Mouse (Mus musculus): ENCODE measurements around the gene Vmn1r212. TPM values are rescaled to one million over a fixed set of nuclear protein-coding genes. Genes with fewer than 3 reads are reported as not detected.
"Not testable (repeated sequence)": the region's sequence is repeated elsewhere in the genome, so short reads cannot be mapped to it uniquely, and the experiment has no call there.

Vmn1r212 gene
- total RNA-seq (2021) (not detected), polyA plus RNA-seq (2012; rRNA removed) (not detected in 2 replicates)
- long read RNA-seq: 0 reads

DNA sequence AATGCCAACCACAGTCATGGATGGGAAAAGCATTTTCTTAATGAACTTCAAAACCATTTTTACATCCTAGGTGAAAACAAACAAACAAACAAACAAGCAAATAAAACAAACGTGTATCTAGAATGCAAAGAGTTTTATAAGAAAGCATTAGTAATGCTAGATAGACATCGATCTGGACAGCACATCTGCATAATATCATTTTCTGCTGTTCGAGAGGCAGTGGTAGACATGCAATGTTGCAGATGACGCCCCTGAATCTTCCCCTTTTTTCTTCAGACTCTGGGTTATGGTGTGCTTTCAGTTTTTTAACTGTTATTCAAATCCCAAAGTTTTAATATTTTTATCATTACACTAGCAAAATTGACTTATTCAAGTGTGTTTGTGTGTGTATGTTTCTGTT is at the start of gene Vmn1r212:
TSS of gene Vmn1r212 (minus strand) at position 101 of the 400 bp plus-strand sequence.
- DNase-seq: no peak
- 61% methylated on average over 4 of the region's 4 CpGs for WGBS

GRCm38 (mm10) chr13:22879257-22879656 is 4.7 kb downstream of the Vmn1r212 start:
- H3K27me3 ChIP-seq (ENCODE audit: control insufficient read depth, insufficient read depth, low read length): no peaks in the 10 kb centered on the region
- no peaks in the 10 kb centered on the region for H3K4me1 ChIP-seq (ENCODE audit: control insufficient read depth, insufficient read depth, low read length)
- H3K36me3 ChIP-seq (ENCODE audit: control insufficient read depth, insufficient read depth, low read length): no peaks in the 10 kb centered on the region
- WGBS: 76% methylated on average over 1 of the region's 1 CpGs
- H3K27ac ChIP-seq: no peak overlapping the region
- H3K9ac ChIP-seq (ENCODE audit: low read depth, low read length): no peak overlapping the region
- no peak for DNase-seq
- no peak overlapping the region for H3K4me3 ChIP-seq
- TF ChIP-seq EP300 (IDR thresholded peaks at IDR 0.05; ENCODE audit: insufficient read depth, low read depth, low read length) (no peak), POLR2A (IDR thresholded peaks at IDR 0.05; ENCODE audit: insufficient read depth, low read depth, low read length) (no peak), CTCF (IDR thresholded peaks at IDR 0.05) (no peak)
- H3K79me2 ChIP-seq (replicated peaks; ENCODE audit: control insufficient read depth, insufficient read depth, low read length): no peaks in the 10 kb centered on the region
- intact Hi-C loops (cut with DNase I): no loop called here

More for the DNA sequence above, at the start of gene Vmn1r212:
- H3K4me1 ChIP-seq (ENCODE audit: control insufficient read depth, insufficient read depth, low read length): no peaks in the 10 kb centered on the region
- H3K9ac ChIP-seq (ENCODE audit: low read depth, low read length): no peak within 1 kb of the TSS
- no peaks in the 10 kb centered on the region for H3K27me3 ChIP-seq (ENCODE audit: control insufficient read depth, insufficient read depth, low read length)
- H3K4me3 ChIP-seq: no peak within 1 kb of the TSS
- H3K27ac ChIP-seq: no peak within 1 kb of the TSS
- no peak for TF ChIP-seq CTCF (IDR thresholded peaks at IDR 0.05)
- no peak for TF ChIP-seq POLR2A (IDR thresholded peaks at IDR 0.05; ENCODE audit: insufficient read depth, low read depth, low read length)
- no peak for TF ChIP-seq EP300 (IDR thresholded peaks at IDR 0.05; ENCODE audit: insufficient read depth, low read depth, low read length)
- no peaks in the 10 kb centered on the region for H3K36me3 ChIP-seq (ENCODE audit: control insufficient read depth, insufficient read depth, low read length)
- no peaks in the 10 kb centered on the region for H3K79me2 ChIP-seq (replicated peaks; ENCODE audit: control insufficient read depth, insufficient read depth, low read length)
- intact Hi-C loops (cut with DNase I): no loop called here

GRCm38 (mm10) chr13:22857461-22857860 is 26.5 kb downstream of the Vmn1r212 start, which contains the start of gene Vmn1r211:
Gene Vmn1r211, minus strand, starts transcription at chr13:22857561.
- 43% methylated on average over 1 of the region's 1 CpGs for WGBS
- intact Hi-C loops (cut with DNase I): no loop called here
- H3K4me1 ChIP-seq (ENCODE audit: control insufficient read depth, insufficient read depth, low read length): no peaks in the 10 kb centered on the region

GRCm38 (mm10) chr13:22854760-22855159 is 29.2 kb downstream of the Vmn1r212 start:
- intact Hi-C loops (cut with DNase I): no loop called here
- Histone ChIP-seq H3K36me3 (ENCODE audit: control insufficient read depth, insufficient read depth, low read length) (no peaks in the 10 kb centered on the region), H3K27me3 (ENCODE audit: control insufficient read depth, insufficient read depth, low read length) (no peaks in the 10 kb centered on the region), H3K4me1 (ENCODE audit: control insufficient read depth, insufficient read depth, low read length) (no peaks in the 10 kb centered on the region), H3K9ac (ENCODE audit: low read depth, low read length) (no peak overlapping the region), H3K27ac (no peak overlapping the region), H3K79me2 (replicated peaks; ENCODE audit: control insufficient read depth, insufficient read depth, low read length) (no peaks in the 10 kb centered on the region), H3K4me3 (no peak overlapping the region)
- no peak for DNase-seq
- 60% methylated on average over 4 of the region's 4 CpGs for WGBS
- TF ChIP-seq EP300 (IDR thresholded peaks at IDR 0.05; ENCODE audit: insufficient read depth, low read depth, low read length) (no peak), CTCF (IDR thresholded peaks at IDR 0.05) (no peak), POLR2A (IDR thresholded peaks at IDR 0.05; ENCODE audit: insufficient read depth, low read depth, low read length) (no peak)

More at GRCm38 (mm10) chr13:22857461-22857860, 26.5 kb downstream of the Vmn1r212 start, which contains the start of gene Vmn1r211:
- no peak within 1 kb of the TSS for H3K4me3 ChIP-seq
- TF ChIP-seq CTCF (IDR thresholded peaks at IDR 0.05): no peak
- no peak for TF ChIP-seq EP300 (IDR thresholded peaks at IDR 0.05; ENCODE audit: insufficient read depth, low read depth, low read length)
- TF ChIP-seq POLR2A (IDR thresholded peaks at IDR 0.05; ENCODE audit: insufficient read depth, low read depth, low read length): no peak
- no peak for DNase-seq
- no peaks in the 10 kb centered on the region for H3K36me3 ChIP-seq (ENCODE audit: control insufficient read depth, insufficient read depth, low read length)
- no peak within 1 kb of the TSS for H3K9ac ChIP-seq (ENCODE audit: low read depth, low read length)
- no peaks in the 10 kb centered on the region for H3K27me3 ChIP-seq (ENCODE audit: control insufficient read depth, insufficient read depth, low read length)
- H3K27ac ChIP-seq: no peak within 1 kb of the TSS
- no peaks in the 10 kb centered on the region for H3K79me2 ChIP-seq (replicated peaks; ENCODE audit: control insufficient read depth, insufficient read depth, low read length)

DNA sequence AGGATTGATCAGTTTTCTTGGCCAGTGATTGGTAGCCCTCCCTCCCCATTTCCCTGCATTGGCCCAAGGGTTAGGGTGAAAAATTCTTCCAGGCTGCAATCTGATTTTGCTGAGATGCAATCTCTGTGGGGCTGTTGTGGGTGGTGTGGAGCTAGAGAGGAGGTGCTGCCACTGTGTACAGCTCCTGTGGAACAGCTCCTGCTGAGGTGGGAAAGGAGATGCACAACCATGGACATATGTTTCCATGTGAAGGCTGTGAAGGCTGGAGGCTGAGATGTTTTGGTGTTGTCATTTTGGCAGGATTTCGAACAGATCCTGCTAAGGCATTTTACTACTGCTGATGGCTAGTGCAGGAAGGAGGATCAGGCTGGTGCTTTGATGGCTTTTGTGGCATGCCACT is 37.2 kb downstream of the Vmn1r212 start:
- intact Hi-C loops (cut with DNase I): no loop called here
- H3K4me1 ChIP-seq (ENCODE audit: control insufficient read depth, insufficient read depth, low read length): no peaks in the 10 kb centered on the region
- 42% methylated on average over 1 of the region's 1 CpGs for WGBS

GRCm38 (mm10) chr13:22844304-22844703 is 39.7 kb downstream of the Vmn1r212 start:
- H3K27ac ChIP-seq; H3K36me3 ChIP-seq (ENCODE audit: control insufficient read depth, insufficient read depth, low read length); H3K4me3 ChIP-seq; H3K27me3 ChIP-seq (ENCODE audit: control insufficient read depth, insufficient read depth, low read length); H3K4me1 ChIP-seq (ENCODE audit: control insufficient read depth, insufficient read depth, low read length); H3K79me2 ChIP-seq (replicated peaks; ENCODE audit: control insufficient read depth, insufficient read depth, low read length); H3K9ac ChIP-seq (ENCODE audit: low read depth, low read length); DNase-seq; intact Hi-C loops (cut with DNase I): not testable (repeated sequence)
- 69% methylated on average over 3 of the region's 3 CpGs for WGBS

More for the DNA sequence above, 37.2 kb downstream of the Vmn1r212 start:
- no peaks in the 10 kb centered on the region for H3K36me3 ChIP-seq (ENCODE audit: control insufficient read depth, insufficient read depth, low read length)
- no peaks in the 10 kb centered on the region for H3K27me3 ChIP-seq (ENCODE audit: control insufficient read depth, insufficient read depth, low read length)
- H3K9ac ChIP-seq (ENCODE audit: low read depth, low read length): no peak overlapping the region
- no peaks in the 10 kb centered on the region for H3K79me2 ChIP-seq (replicated peaks; ENCODE audit: control insufficient read depth, insufficient read depth, low read length)
- DNase-seq: no peak
- H3K4me3 ChIP-seq: no peak overlapping the region
- TF ChIP-seq CTCF (IDR thresholded peaks at IDR 0.05): no peak
- TF ChIP-seq EP300 (IDR thresholded peaks at IDR 0.05; ENCODE audit: insufficient read depth, low read depth, low read length): no peak
- TF ChIP-seq POLR2A (IDR thresholded peaks at IDR 0.05; ENCODE audit: insufficient read depth, low read depth, low read length): no peak
- no peak overlapping the region for H3K27ac ChIP-seq

Other genes with a start within 250 kb of the Vmn1r212 start
- gene Vmn1r207-ps, start 154.6 kb downstream of the Vmn1r212 start, total RNA-seq (2021): not detected
- not detected in 2 replicates for gene Vmn1r207-ps, start 154.6 kb downstream of the Vmn1r212 start, polyA plus RNA-seq (2012; rRNA removed)
- not detected for gene Vmn1r208, start 106.8 kb downstream of the Vmn1r212 start, total RNA-seq (2021)
- gene Vmn1r208, start 106.8 kb downstream of the Vmn1r212 start, polyA plus RNA-seq (2012; rRNA removed): not detected in 2 replicates
- gene Vmn1r209, start 74.5 kb downstream of the Vmn1r212 start, total RNA-seq (2021): not detected
- gene Vmn1r209, start 74.5 kb downstream of the Vmn1r212 start, polyA plus RNA-seq (2012; rRNA removed): not detected in 2 replicates
- not detected for gene Vmn1r210, start 52.9 kb downstream of the Vmn1r212 start, total RNA-seq (2021)
- gene Vmn1r210, start 52.9 kb downstream of the Vmn1r212 start, polyA plus RNA-seq (2012; rRNA removed): not detected in 2 replicates
- gene Vmn1r211, start 26.6 kb downstream of the Vmn1r212 start, total RNA-seq (2021): not detected
- gene Vmn1r211, start 26.6 kb downstream of the Vmn1r212 start, polyA plus RNA-seq (2012; rRNA removed): not detected in 2 replicates
- not detected for gene Vmn1r213, start 123.5 kb upstream of the Vmn1r212 start, total RNA-seq (2021)
- gene Vmn1r213, start 123.5 kb upstream of the Vmn1r212 start, polyA plus RNA-seq (2012; rRNA removed): not detected in 2 replicates
- not detected for gene Vmn1r214, start 146.2 kb upstream of the Vmn1r212 start, total RNA-seq (2021)
- not detected in 2 replicates for gene Vmn1r214, start 146.2 kb upstream of the Vmn1r212 start, polyA plus RNA-seq (2012; rRNA removed)
- gene Vmn1r215, start 183.8 kb upstream of the Vmn1r212 start, total RNA-seq (2021): not detected
- not detected in 2 replicates for gene Vmn1r215, start 183.8 kb upstream of the Vmn1r212 start, polyA plus RNA-seq (2012; rRNA removed)
- gene Vmn1r217, start 234.0 kb upstream of the Vmn1r212 start, total RNA-seq (2021): not detected
- gene Vmn1r217, start 234.0 kb upstream of the Vmn1r212 start, polyA plus RNA-seq (2012; rRNA removed): not detected in 2 replicates
- gene Vmn1r218, start 248.9 kb upstream of the Vmn1r212 start, total RNA-seq (2021): not detected
- not detected in 2 replicates for gene Vmn1r218, start 248.9 kb upstream of the Vmn1r212 start, polyA plus RNA-seq (2012; rRNA removed)